Mouse (Mus musculus): ENCODE data around the gene Cdc42bpg. TPM values are rescaled to one million over a fixed set of nuclear protein-coding genes. Genes with fewer than 3 reads are reported as not detected.

The Cdc42bpg gene
- total and polyA plus RNA-seq, 3 experiments: 7.0 to 13.9 (median 11.7) TPM

GRCm38 (mm10) chr19:6315573-6315972 is 9.3 kb downstream of the Cdc42bpg start:
- intact Hi-C loops (cut with DNase I): no loop called here
- Histone ChIP-seq H3K36me3 (ENCODE audit: control insufficient read depth, insufficient read depth, low read length) (no peaks in the 10 kb centered on the region), H3K4me3 (no peak overlapping the region), H3K9ac (ENCODE audit: low read depth, low read length) (no peak overlapping the region), H3K79me2 (replicated peaks; ENCODE audit: control insufficient read depth, insufficient read depth, low read length) (no peaks in the 10 kb centered on the region), H3K4me1 (ENCODE audit: control insufficient read depth, insufficient read depth, low read length) (no peaks in the 10 kb centered on the region), H3K27me3 (ENCODE audit: control insufficient read depth, insufficient read depth, low read length) (no peaks in the 10 kb centered on the region), H3K27ac (no peak overlapping the region)
- WGBS: 84% methylated on average over 14 of the region's 14 CpGs
- no peak for DNase-seq
- TF ChIP-seq EP300 (IDR thresholded peaks at IDR 0.05; ENCODE audit: insufficient read depth, low read depth, low read length) (no peak), POLR2A (IDR thresholded peaks at IDR 0.05; ENCODE audit: insufficient read depth, low read depth, low read length) (no peak), CTCF (IDR thresholded peaks at IDR 0.05) (no peak)

DNA sequence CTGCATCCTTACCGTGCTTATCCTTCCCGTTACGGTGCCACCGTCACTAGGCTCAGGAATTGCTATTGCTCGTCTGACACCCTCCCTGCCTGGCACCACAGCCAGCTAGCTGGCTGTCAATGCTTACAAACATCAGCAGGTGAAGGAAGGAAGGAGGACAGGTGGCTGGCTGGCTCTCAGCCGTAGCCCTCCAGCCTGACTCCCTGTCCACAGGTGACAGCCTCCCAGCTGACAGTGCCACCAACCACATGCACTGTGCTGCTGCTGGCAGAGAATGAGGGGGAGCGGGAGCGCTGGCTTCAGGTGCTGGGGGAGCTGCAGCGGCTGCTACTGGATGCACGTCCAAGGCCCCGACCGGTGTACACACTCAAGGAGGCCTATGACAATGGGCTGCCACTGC is 11.9 kb downstream of the Cdc42bpg start:
- Histone ChIP-seq H3K27ac (no peak overlapping the region), H3K36me3 (ENCODE audit: control insufficient read depth, insufficient read depth, low read length) (no peaks in the 10 kb centered on the region), H3K79me2 (replicated peaks; ENCODE audit: control insufficient read depth, insufficient read depth, low read length) (no peaks in the 10 kb centered on the region), H3K4me3 (no peak overlapping the region), H3K27me3 (ENCODE audit: control insufficient read depth, insufficient read depth, low read length) (no peaks in the 10 kb centered on the region), H3K9ac (ENCODE audit: low read depth, low read length) (no peak overlapping the region), H3K4me1 (ENCODE audit: control insufficient read depth, insufficient read depth, low read length) (no peaks in the 10 kb centered on the region)
- intact Hi-C loops (cut with DNase I): no loop called here
- DNase-seq: no peak
- no peak for TF ChIP-seq POLR2A (IDR thresholded peaks at IDR 0.05; ENCODE audit: insufficient read depth, low read depth, low read length)
- no peak for TF ChIP-seq CTCF (IDR thresholded peaks at IDR 0.05)
- no peak for TF ChIP-seq EP300 (IDR thresholded peaks at IDR 0.05; ENCODE audit: insufficient read depth, low read depth, low read length)
- WGBS: 95% methylated on average over 12 of the region's 12 CpGs

- Histone ChIP-seq H3K9ac (ENCODE audit: low read depth, low read length) (no peak overlapping the region), H3K4me3 (no peak overlapping the region), H3K27me3 (ENCODE audit: control insufficient read depth, insufficient read depth, low read length) (no peaks in the 10 kb centered on the region), H3K36me3 (ENCODE audit: control insufficient read depth, insufficient read depth, low read length) (no peaks in the 10 kb centered on the region), H3K4me1 (ENCODE audit: control insufficient read depth, insufficient read depth, low read length) (no peaks in the 10 kb centered on the region), H3K27ac (no peak overlapping the region), H3K79me2 (replicated peaks; ENCODE audit: control insufficient read depth, insufficient read depth, low read length) (no peaks in the 10 kb centered on the region)
- DNase-seq: no peak
- intact Hi-C loops (cut with DNase I): no loop called here
- WGBS: 61% methylated on average over 8 of the region's 8 CpGs
- TF ChIP-seq EP300 (IDR thresholded peaks at IDR 0.05; ENCODE audit: insufficient read depth, low read depth, low read length): no peak
- no peak for TF ChIP-seq CTCF (IDR thresholded peaks at IDR 0.05)
- no peak for TF ChIP-seq POLR2A (IDR thresholded peaks at IDR 0.05; ENCODE audit: insufficient read depth, low read depth, low read length)
Measured at GRCm38 (mm10) chr19:6321358-6321757, 15.1 kb downstream of the Cdc42bpg start.

GRCm38 (mm10) chr19:6321786-6322621 is 15.7 kb downstream of the Cdc42bpg start:
- 68% methylated on average over 33 of the region's 33 CpGs for WGBS
- TF ChIP-seq CTCF (IDR thresholded peaks at IDR 0.05) (no peak), EP300 (IDR thresholded peaks at IDR 0.05; ENCODE audit: insufficient read depth, low read depth, low read length) (no peak), POLR2A (IDR thresholded peaks at IDR 0.05; ENCODE audit: insufficient read depth, low read depth, low read length) (no peak)
- peak; percentile 46 to 55 for DNase-seq
- Histone ChIP-seq H3K36me3 (ENCODE audit: control insufficient read depth, insufficient read depth, low read length) (no peaks in the 10 kb centered on the region), H3K79me2 (replicated peaks; ENCODE audit: control insufficient read depth, insufficient read depth, low read length) (no peaks in the 10 kb centered on the region), H3K27ac (no peak overlapping the region), H3K4me1 (ENCODE audit: control insufficient read depth, insufficient read depth, low read length) (no peaks in the 10 kb centered on the region), H3K27me3 (ENCODE audit: control insufficient read depth, insufficient read depth, low read length) (no peaks in the 10 kb centered on the region), H3K4me3 (no peak overlapping the region), H3K9ac (ENCODE audit: low read depth, low read length) (no peak overlapping the region)
- intact Hi-C loops (cut with DNase I): no loop called here

DNA sequence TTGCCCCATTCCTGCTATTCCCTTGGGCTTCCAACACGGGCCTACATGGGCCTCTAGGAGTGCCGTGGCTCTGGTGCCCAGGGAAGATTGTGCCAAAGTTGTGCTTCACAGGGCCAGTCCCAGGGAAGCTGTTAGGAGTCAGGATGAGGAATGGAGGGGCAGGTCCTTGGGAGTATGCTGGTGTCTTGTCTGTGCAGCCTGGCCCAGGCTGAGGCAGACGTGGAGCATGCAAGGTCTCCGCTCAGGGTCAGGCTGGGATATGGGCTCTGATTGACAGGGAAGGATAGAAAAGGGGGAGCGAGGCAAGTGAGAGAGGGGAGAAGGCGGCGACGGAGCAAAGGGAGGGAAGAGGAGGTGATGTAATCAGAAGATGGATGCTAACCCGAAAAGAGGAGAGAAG is 18.5 kb downstream of the Cdc42bpg start:
- Histone ChIP-seq H3K27me3 (ENCODE audit: control insufficient read depth, insufficient read depth, low read length) (no peaks in the 10 kb centered on the region), H3K79me2 (replicated peaks; ENCODE audit: control insufficient read depth, insufficient read depth, low read length) (no peaks in the 10 kb centered on the region), H3K36me3 (ENCODE audit: control insufficient read depth, insufficient read depth, low read length) (no peaks in the 10 kb centered on the region), H3K4me1 (ENCODE audit: control insufficient read depth, insufficient read depth, low read length) (no peaks in the 10 kb centered on the region), H3K9ac (ENCODE audit: low read depth, low read length) (no peak overlapping the region), H3K27ac (no peak overlapping the region), H3K4me3 (no peak overlapping the region)
- intact Hi-C loops (cut with DNase I): no loop called here
- DNase-seq: no peak
- WGBS: 80% methylated on average over 9 of the region's 9 CpGs
- TF ChIP-seq EP300 (IDR thresholded peaks at IDR 0.05; ENCODE audit: insufficient read depth, low read depth, low read length) (no peak), CTCF (IDR thresholded peaks at IDR 0.05) (no peak), POLR2A (IDR thresholded peaks at IDR 0.05; ENCODE audit: insufficient read depth, low read depth, low read length) (no peak)

GRCm38 (mm10) chr19:6331178-6331577 is 24.9 kb downstream of the Cdc42bpg start:
- Histone ChIP-seq H3K36me3 (ENCODE audit: control insufficient read depth, insufficient read depth, low read length) (no peaks in the 10 kb centered on the region), H3K79me2 (replicated peaks; ENCODE audit: control insufficient read depth, insufficient read depth, low read length) (no peaks in the 10 kb centered on the region; the same call in 1 of the 2 replicates), H3K27me3 (ENCODE audit: control insufficient read depth, insufficient read depth, low read length) (no peaks in the 10 kb centered on the region), H3K4me3 (no peak overlapping the region), H3K4me1 (ENCODE audit: control insufficient read depth, insufficient read depth, low read length) (peaks cover 7% of the 10 kb centered on the region), H3K9ac (ENCODE audit: low read depth, low read length) (no peak overlapping the region), H3K27ac (0 out of 2 replicates have a peak overlapping the region, but pooled peaks have one; percentile 24)
- DNase-seq: no peak
- intact Hi-C loops (cut with DNase I): loop anchor here (1.0 to 10.0 kb wide), 4 partner anchors 24 to 366 kb away; partner anchors contain the start of genes Cdca5, Gm28374, Pola2 and Tmem262
- WGBS: 23% methylated on average over 5 of the region's 5 CpGs
- TF ChIP-seq POLR2A (IDR thresholded peaks at IDR 0.05; ENCODE audit: insufficient read depth, low read depth, low read length) (no peak), EP300 (IDR thresholded peaks at IDR 0.05; ENCODE audit: insufficient read depth, low read depth, low read length) (no peak), CTCF (IDR thresholded peaks at IDR 0.05) (no peak)
